Mouse (Mus musculus) forebrain, embryonic 13.5 days (tissue): ENCODE data around the gene Vipas39. TPM values are rescaled to one million over a fixed set of nuclear protein-coding genes. Genes with fewer than 3 reads are reported as not detected.

Source experiments
- ATAC-seq: fragments of 200-750 bp; cut with Nextera tagmentation; 2 replicates; pipeline ENCODE4 v1.8.0; 2017
- H3K27ac ChIP-seq: fragments of 300-500 bp; sonication (generic); 2 replicates; pipeline ENCODE4 v1.5.1; 2015; ENCODE audit warnings: inconsistent platforms, mild to moderate bottlenecking, moderate library complexity
- H3K27me3 ChIP-seq: fragments of 300-500 bp; sonication (generic); 2 replicates; pipeline ENCODE4 v1.6.1; 2015; ENCODE audit warnings: mild to moderate bottlenecking, inconsistent platforms
- H3K36me3 ChIP-seq: fragments of 300-500 bp; sonication (generic); 2 replicates; pipeline ENCODE4 v1.6.1; 2015; ENCODE audit warnings: mild to moderate bottlenecking, inconsistent platforms; ENCODE audit not compliant: poor library complexity, severe bottlenecking
- H3K4me1 ChIP-seq: fragments of 300-500 bp; sonication (generic); 2 replicates; pipeline ENCODE4 v1.6.1; 2015; ENCODE audit warnings: inconsistent platforms
- H3K4me2 ChIP-seq: fragments of 300-500 bp; sonication (generic); 2 replicates; pipeline ENCODE4 v1.6.1; 2015; ENCODE audit warnings: inconsistent platforms, mild to moderate bottlenecking, moderate library complexity
- H3K4me3 ChIP-seq: fragments of 300-500 bp; sonication (generic); 2 replicates; pipeline ENCODE4 v1.5.1; 2015; ENCODE audit warnings: mild to moderate bottlenecking, inconsistent platforms
- H3K9ac ChIP-seq: fragments of 300-500 bp; sonication (generic); 2 replicates; pipeline ENCODE4 v1.6.1; 2015; ENCODE audit warnings: mild to moderate bottlenecking, inconsistent platforms
- H3K9me3 ChIP-seq: fragments of 300-500 bp; sonication (generic); replicated peaks from 2 replicates; pipeline ENCODE4 v1.6.1; 2016; ENCODE audit warnings: inconsistent platforms
- WGBS: fragments of 180-500 bp; shearing (Covaris S2); methylation state at CpG from one replicate; pipeline ENCODE4 v1.1.7; 2015; 5-methylcytosine and 5-hydroxymethylcytosine counted together
- polyA plus RNA-seq: library from polyadenylated mRNA; unstranded; fragments of >200 nt; fragmentation: Nextera tagmentation; extraction: Ambion mirVana; gene quantifications from 2 replicates; pipeline ENCODE4 v1.2.1, GENCODE M21; 2015

Gene Vipas39
- polyA plus RNA-seq, 1 experiment from 2014 or later = 68.8 TPM

- peak overlapping the region; percentile 67 for H3K4me2 ChIP-seq
- WGBS = 22% methylated on average over 11 of the region's 11 CpGs
- ATAC-seq = no peak
- peak overlapping the region; percentile 71 for H3K27ac ChIP-seq
- no peaks in the 10 kb centered on the region for H3K9me3 ChIP-seq
- H3K4me3 ChIP-seq = peak overlapping the region; percentile 83
- peaks cover 27% of the 10 kb centered on the region for H3K4me1 ChIP-seq
- peaks cover 50% of the 10 kb centered on the region for H3K36me3 ChIP-seq
- peak overlapping the region; percentile 90 for H3K9ac ChIP-seq
- H3K27me3 ChIP-seq = no peaks in the 10 kb centered on the region
These were observed 612 bp downstream of the Vipas39 start for GRCm38 (mm10) chr12:87265444-87265843.

- H3K27me3 ChIP-seq = no peaks in the 10 kb centered on the region
- H3K9me3 ChIP-seq = no peaks in the 10 kb centered on the region
- H3K4me2 ChIP-seq = no peak overlapping the region
- H3K36me3 ChIP-seq = peaks cover 76% of the 10 kb centered on the region
- ATAC-seq = no peak
- H3K4me3 ChIP-seq = no peak overlapping the region
- no peak overlapping the region for H3K9ac ChIP-seq
- H3K27ac ChIP-seq = no peak overlapping the region
- 98% methylated on average over 8 of the region's 8 CpGs for WGBS
- peaks cover 12% of the 10 kb centered on the region for H3K4me1 ChIP-seq
These were observed 5.5 kb downstream of the Vipas39 start for GRCm38 (mm10) chr12:87260562-87260961.

- Histone ChIP-seq H3K9ac (no peak overlapping the region), H3K4me2 (no peak overlapping the region), H3K4me3 (no peak overlapping the region), H3K4me1 (no peaks in the 10 kb centered on the region), H3K27ac (no peak overlapping the region), H3K9me3 (no peaks in the 10 kb centered on the region), H3K36me3 (peaks cover 95% of the 10 kb centered on the region), H3K27me3 (no peaks in the 10 kb centered on the region)
- no peak for ATAC-seq
- WGBS = 91% methylated on average over 5 of the region's 5 CpGs
These were observed 9.4 kb downstream of the Vipas39 start for GRCm38 (mm10) chr12:87256629-87257028.

- no peaks in the 10 kb centered on the region for H3K4me1 ChIP-seq
- H3K27ac ChIP-seq = no peak overlapping the region
- 96% methylated on average over 6 of the region's 6 CpGs for WGBS
- peaks cover 96% of the 10 kb centered on the region for H3K36me3 ChIP-seq
- H3K4me2 ChIP-seq = no peak overlapping the region
- ATAC-seq = no peak
- no peak overlapping the region for H3K9ac ChIP-seq
- no peak overlapping the region for H3K4me3 ChIP-seq
- H3K9me3 ChIP-seq = no peaks in the 10 kb centered on the region
- H3K27me3 ChIP-seq = no peaks in the 10 kb centered on the region
These were observed 12.2 kb downstream of the Vipas39 start for GRCm38 (mm10) chr12:87253878-87254277.

- Histone ChIP-seq H3K36me3 (peaks cover 92% of the 10 kb centered on the region), H3K27me3 (no peaks in the 10 kb centered on the region)
- WGBS = 92% methylated on average over 6 of the region's 6 CpGs
These were observed 15.9 kb downstream of the Vipas39 start for GRCm38 (mm10) chr12:87250161-87250560.

GRCm38 (mm10) chr12:87238632-87239031 is 27.4 kb downstream of the Vipas39 start, which contains the start of gene Noxred1:
Gene Noxred1 (minus strand): TSS chr12:87238732.
- H3K4me2 ChIP-seq = no peak within 1 kb of the TSS
- 87% methylated on average over 1 of the region's 1 CpGs for WGBS
- H3K27me3 ChIP-seq = no peaks in the 10 kb centered on the region
- H3K4me3 ChIP-seq = no peak within 1 kb of the TSS
- peaks cover 57% of the 10 kb centered on the region for H3K36me3 ChIP-seq
- H3K27ac ChIP-seq = no peak within 1 kb of the TSS; the same call in 1 of the 2 replicates
- ATAC-seq = no peak
- no peaks in the 10 kb centered on the region for H3K9me3 ChIP-seq
- no peaks in the 10 kb centered on the region for H3K4me1 ChIP-seq
- H3K9ac ChIP-seq = no peak within 1 kb of the TSS

More at GRCm38 (mm10) chr12:87250161-87250560, 15.9 kb downstream of the Vipas39 start:
- no peak for ATAC-seq
- Histone ChIP-seq H3K4me2 (no peak overlapping the region), H3K9me3 (no peaks in the 10 kb centered on the region), H3K27ac (no peak overlapping the region), H3K4me1 (no peaks in the 10 kb centered on the region), H3K4me3 (no peak overlapping the region), H3K9ac (no peak overlapping the region)

GRCm38 (mm10) chr12:87236882-87237483 is 29.1 kb downstream of the Vipas39 start:
- no peak overlapping the region for H3K9ac ChIP-seq
- 92% methylated on average over 5 of the region's 5 CpGs for WGBS
- no peak for ATAC-seq
- no peaks in the 10 kb centered on the region for H3K9me3 ChIP-seq
- peaks cover 46% of the 10 kb centered on the region for H3K36me3 ChIP-seq
- no peaks in the 10 kb centered on the region for H3K27me3 ChIP-seq
- no peak overlapping the region for H3K4me2 ChIP-seq
- no peak overlapping the region for H3K4me3 ChIP-seq
- H3K4me1 ChIP-seq = no peaks in the 10 kb centered on the region
- no peak overlapping the region for H3K27ac ChIP-seq

GRCm38 (mm10) chr12:87230379-87230895 is 35.6 kb downstream of the Vipas39 start:
- no peak overlapping the region for H3K4me3 ChIP-seq
- H3K9me3 ChIP-seq = no peaks in the 10 kb centered on the region
- ATAC-seq = no peak

GRCm38 (mm10) chr12:87229633-87230032 is 36.4 kb downstream of the Vipas39 start:
- no peaks in the 10 kb centered on the region for H3K9me3 ChIP-seq
- no peaks in the 10 kb centered on the region for H3K27me3 ChIP-seq
- WGBS = 94% methylated on average over 2 of the region's 2 CpGs
- H3K4me3 ChIP-seq = no peak overlapping the region
- no peak overlapping the region for H3K4me2 ChIP-seq
- no peak overlapping the region for H3K9ac ChIP-seq
- ATAC-seq = no peak
- H3K4me1 ChIP-seq = no peaks in the 10 kb centered on the region
- H3K36me3 ChIP-seq = no peaks in the 10 kb centered on the region
- H3K27ac ChIP-seq = no peak overlapping the region

More at GRCm38 (mm10) chr12:87230379-87230895, 35.6 kb downstream of the Vipas39 start:
- no peak overlapping the region for H3K27ac ChIP-seq
- no peaks in the 10 kb centered on the region for H3K27me3 ChIP-seq
- no peaks in the 10 kb centered on the region for H3K4me1 ChIP-seq
- H3K36me3 ChIP-seq = no peaks in the 10 kb centered on the region
- H3K9ac ChIP-seq = no peak overlapping the region
- H3K4me2 ChIP-seq = no peak overlapping the region

GRCm38 (mm10) chr12:87226801-87227200 is 39.3 kb downstream of the Vipas39 start:
- H3K9ac ChIP-seq = no peak overlapping the region
- ATAC-seq = no peak
- no peak overlapping the region for H3K27ac ChIP-seq
- WGBS = 79% methylated on average over 7 of the region's 7 CpGs
- H3K27me3 ChIP-seq = no peaks in the 10 kb centered on the region
- no peak overlapping the region for H3K4me2 ChIP-seq
- H3K9me3 ChIP-seq = no peaks in the 10 kb centered on the region
- H3K4me1 ChIP-seq = no peaks in the 10 kb centered on the region
- H3K36me3 ChIP-seq = no peaks in the 10 kb centered on the region
- no peak overlapping the region for H3K4me3 ChIP-seq

- Histone ChIP-seq H3K9me3 (no peaks in the 10 kb centered on the region), H3K36me3 (no peaks in the 10 kb centered on the region), H3K9ac (no peak overlapping the region), H3K4me3 (no peak overlapping the region), H3K4me1 (no peaks in the 10 kb centered on the region), H3K27ac (no peak overlapping the region), H3K27me3 (no peaks in the 10 kb centered on the region), H3K4me2 (no peak overlapping the region)
- WGBS = 73% methylated on average over 10 of the region's 10 CpGs
- no peak for ATAC-seq
These were observed 41.1 kb downstream of the Vipas39 start for GRCm38 (mm10) chr12:87224950-87225349.

- WGBS = 72% methylated on average over 7 of the region's 7 CpGs
- Histone ChIP-seq H3K4me1 (peaks cover 9% of the 10 kb centered on the region; the same call in 1 of the 2 replicates), H3K36me3 (no peaks in the 10 kb centered on the region), H3K4me2 (no peak overlapping the region), H3K4me3 (no peak overlapping the region), H3K27me3 (no peaks in the 10 kb centered on the region), H3K9me3 (no peaks in the 10 kb centered on the region), H3K9ac (no peak overlapping the region), H3K27ac (no peak overlapping the region)
- no peak for ATAC-seq
These were observed 46.7 kb downstream of the Vipas39 start for GRCm38 (mm10) chr12:87219362-87219761.

GRCm38 (mm10) chr12:87217596-87217995 is 48.5 kb downstream of the Vipas39 start:
- Histone ChIP-seq H3K27ac (no peak overlapping the region), H3K4me2 (no peak overlapping the region), H3K36me3 (no peaks in the 10 kb centered on the region), H3K9me3 (no peaks in the 10 kb centered on the region), H3K27me3 (no peaks in the 10 kb centered on the region), H3K4me3 (no peak overlapping the region), H3K4me1 (peaks cover 9% of the 10 kb centered on the region; the same call in 1 of the 2 replicates), H3K9ac (no peak overlapping the region)
- ATAC-seq = no peak
